Mouse (Mus musculus): Measurements from ENCODE around the gene Secisbp2l.

- TF ChIP-seq CTCF (IDR thresholded peaks at IDR 0.05; ENCODE audit: low read depth) (no peak), EP300 (IDR thresholded peaks at IDR 0.05; ENCODE audit: low read depth) (no peak)
Measured at GRCm38 (mm10) chr2:125738718-125739117, 44.0 kb downstream of the Secisbp2l start.
